Mouse (Mus musculus) mature B cell (primary cell): Measurements from ENCODE around the gene Lin37.

Experiments used
- in situ Hi-C: fragments of 300-500 bp; cut with MboI; formaldehyde crosslinking; loops from 2 replicates; pipeline ENCODE4 v1.14.3; 2019

Gene Lin37

DNA sequence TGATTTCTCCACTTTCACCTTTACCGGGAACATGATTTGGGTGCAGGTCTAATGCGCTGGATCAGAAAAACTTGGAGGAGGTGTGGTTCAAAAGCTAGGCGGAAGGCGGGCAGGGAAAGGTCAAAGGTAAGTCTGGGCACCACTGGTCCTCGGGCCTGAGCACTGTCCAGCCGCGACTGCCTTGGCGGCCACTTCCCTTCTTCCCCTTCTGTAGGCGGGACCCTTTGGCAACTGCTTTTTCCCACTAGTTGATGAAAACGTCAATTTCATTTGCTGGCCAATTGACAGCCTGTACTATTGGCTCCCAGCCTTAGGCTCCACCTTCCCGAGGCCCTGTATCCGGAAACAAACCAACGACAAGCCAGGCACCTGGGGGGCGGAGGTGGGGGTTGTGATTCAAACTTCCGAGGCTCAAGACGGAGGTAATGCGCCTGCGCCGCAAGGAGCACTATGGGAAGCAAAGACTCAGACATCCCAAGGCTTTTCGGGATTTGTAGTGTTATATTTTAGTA, at the start of gene Lin37:
Lin37 (minus strand) TSS at position 396 of the 512 bp plus-strand sequence.
- in situ Hi-C loops: no loop called here

DNA sequence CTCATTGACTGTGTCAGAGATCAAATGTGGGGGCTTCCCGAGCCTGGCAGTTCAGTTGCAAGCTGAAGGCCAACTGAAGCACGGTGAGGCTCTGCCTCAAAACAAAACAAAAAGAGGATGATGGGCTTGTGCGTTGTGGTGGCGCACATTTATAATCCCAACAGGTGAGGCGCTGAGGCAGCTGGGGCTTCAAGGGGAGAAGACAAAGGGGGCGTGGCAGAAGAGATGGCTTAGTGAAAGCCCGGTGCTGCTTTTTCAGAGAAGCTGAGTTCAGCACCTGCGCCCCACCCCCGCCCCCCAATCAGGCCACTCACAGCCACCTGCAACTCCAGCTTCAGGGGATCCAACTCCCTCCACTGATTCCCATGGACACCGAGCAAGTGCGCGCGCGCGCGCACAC, 48.8 kb upstream of the Lin37 start:
- in situ Hi-C loops: no loop called here

DNA sequence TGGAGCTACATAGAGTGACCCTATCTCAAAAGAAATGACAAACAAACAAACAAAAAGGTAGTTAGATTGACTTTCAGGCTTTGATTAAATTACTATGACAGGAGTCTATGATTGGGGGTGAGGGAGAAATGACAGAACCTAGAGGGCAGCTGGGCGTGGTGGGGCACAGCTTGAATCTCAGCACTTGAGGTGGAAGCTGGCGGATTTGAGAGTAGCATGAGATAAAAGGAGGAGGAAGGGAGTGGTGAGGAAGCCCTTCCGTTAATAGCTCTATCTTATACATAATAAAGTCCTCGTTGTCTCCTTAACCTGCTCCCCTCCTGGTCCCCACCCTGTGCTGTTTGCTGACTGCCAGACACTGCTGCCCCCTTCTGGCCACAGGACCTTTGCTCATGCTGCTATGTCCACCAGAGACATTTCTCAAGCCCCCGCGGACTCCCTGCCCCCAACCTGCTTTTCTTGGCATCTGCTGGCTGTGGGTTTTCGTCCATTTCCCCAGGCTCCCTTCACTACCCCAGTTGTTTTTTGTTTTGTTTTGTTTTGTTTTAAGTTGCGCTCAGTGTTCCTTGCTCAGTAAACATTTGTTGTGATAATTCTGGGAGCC, 48.2 kb upstream of the Lin37 start:
- in situ Hi-C loops: no loop called here

DNA sequence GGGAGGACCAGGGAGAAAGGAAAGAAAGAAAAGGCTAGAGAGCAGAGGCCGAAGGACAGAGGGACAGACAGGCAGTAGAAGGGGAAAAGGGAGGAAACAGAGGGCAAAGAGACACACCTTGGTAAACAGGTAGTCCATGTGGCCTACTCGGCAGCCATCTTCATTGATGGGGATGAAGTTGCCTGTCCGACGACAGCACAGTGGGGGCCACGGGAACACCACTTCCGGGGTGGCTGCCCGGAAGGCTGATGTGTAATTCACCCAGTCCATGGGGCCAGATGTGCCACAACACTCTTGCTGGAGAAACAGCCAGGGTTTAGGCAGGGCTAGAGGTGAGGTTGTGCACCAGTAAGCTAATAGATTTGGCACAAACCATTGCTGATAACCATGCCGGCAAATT, 45.3 kb upstream of the Lin37 start:
- in situ Hi-C loops: no loop called here

DNA sequence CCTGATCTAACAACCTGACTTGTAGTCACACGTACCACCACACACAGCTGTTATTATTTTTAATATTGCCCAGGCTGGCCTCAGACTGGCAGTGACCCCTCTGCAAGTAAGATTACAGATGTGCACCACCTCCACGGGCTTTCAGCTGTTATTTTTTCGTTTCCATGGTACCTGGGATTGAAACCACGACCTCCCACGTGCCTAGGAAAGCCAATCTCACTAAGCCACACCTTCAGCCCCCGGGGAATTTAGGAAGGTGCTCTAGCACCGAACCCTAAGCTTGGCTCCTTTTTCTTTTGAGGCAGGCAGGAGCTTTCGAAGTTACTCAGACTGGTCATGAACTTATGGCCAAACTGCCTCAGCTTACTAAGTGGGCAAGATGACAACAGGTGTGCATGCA, 44.8 kb upstream of the Lin37 start:
- in situ Hi-C loops: no loop called here

DNA sequence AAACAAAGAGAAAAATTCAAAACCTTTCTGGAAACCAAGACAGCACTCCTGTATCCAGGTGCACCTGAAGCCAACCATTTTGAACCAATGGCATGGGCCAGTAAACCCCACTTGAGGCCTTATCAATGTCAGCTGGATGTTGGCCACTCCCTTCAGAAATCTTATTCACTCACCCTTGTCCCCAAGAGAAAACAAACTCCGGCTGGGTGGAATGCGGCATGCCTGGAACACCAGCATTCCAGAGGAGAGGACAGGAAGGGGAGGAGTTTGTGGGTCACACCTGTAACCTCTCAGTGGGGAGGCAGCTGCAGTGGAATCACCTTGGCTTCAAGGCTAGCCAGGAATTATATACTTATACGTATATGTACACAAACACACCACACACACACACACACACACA, 42.9 kb upstream of the Lin37 start:
- in situ Hi-C loops: no loop called here

DNA sequence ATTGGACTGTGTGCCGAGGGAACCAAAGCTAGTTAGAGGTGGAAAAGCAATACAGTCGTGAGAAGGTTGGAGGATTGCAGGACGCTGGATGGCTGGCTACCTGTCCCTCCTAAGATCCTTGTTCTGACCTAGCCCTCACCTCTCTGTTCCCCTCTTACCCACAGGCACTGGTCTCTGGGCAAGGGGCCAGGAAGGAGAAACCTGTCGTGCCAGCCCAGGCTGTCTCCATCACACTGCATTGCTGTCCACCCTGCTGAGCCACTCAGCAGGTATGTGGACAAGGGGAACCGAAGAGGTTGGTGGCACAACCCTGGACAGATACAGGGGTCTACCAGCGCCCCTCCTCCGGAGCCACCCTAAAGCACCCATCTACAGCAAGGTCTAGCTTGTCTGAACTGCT, 41.0 kb upstream of the Lin37 start:
- in situ Hi-C loops: no loop called here

DNA sequence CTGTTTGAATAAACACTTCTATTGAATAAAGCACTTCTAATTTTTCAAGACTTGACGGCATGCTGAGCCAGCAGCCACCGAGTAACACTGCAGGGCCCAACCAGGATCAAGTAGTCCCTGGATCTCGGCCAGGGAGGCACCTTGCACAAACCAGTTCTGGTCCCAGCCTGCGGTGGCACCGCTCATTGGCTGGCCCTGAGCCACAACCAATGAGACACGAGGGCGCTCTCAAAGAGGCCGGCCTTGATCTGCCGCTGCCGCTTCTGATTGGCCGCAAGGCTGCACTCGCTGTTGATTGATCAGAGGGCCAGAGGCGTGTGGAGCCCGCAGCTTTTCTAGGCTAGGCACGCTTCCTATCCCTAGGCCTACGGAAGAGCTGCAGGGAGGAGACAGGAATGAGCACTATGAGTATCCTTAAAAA, 40.3 kb upstream of the Lin37 start:
- in situ Hi-C loops: no loop called here

DNA sequence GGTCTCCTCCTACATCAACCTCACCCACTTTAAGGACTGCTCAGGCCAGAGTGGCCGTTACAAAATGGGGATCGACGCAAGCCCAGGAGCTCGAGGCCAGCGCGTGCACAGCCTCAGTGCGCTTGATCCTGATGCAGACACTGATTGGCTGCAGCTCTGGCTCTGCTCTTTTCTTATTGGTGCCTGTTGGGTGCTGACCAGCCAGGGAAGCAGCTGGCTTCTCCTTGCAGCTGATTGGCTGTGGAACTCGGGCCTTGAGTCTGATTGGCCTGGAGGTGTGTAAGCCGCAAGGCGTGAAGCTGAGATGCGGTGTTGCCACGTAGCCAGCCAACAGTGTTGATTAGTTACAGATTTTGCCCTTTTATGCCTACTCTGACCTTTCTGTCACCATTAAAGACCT, 39.1 kb upstream of the Lin37 start, which contains the start of gene Zbtb32:
Zbtb32 (minus strand) TSS at position 124 of the 400 bp plus-strand sequence.
- in situ Hi-C loops: no loop called here

DNA sequence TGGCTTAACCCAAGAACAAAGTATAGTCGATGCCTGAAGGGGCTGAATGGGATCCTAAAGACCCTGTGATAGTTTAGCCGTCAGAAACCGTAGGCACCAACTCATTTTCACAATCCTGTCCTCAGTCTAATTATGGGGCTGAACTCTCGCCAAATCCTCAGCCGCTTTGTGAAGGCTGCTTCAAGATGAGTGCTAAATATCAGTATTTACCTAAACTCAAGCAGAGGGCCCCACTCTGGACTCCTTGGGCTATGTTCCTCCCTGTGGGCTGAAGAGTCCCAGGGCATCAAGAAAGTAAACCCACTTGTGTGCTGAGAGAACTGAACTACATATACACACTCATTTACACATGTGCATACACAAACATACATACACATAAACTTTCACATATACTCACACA, 37.2 kb upstream of the Lin37 start:
- in situ Hi-C loops: no loop called here

DNA sequence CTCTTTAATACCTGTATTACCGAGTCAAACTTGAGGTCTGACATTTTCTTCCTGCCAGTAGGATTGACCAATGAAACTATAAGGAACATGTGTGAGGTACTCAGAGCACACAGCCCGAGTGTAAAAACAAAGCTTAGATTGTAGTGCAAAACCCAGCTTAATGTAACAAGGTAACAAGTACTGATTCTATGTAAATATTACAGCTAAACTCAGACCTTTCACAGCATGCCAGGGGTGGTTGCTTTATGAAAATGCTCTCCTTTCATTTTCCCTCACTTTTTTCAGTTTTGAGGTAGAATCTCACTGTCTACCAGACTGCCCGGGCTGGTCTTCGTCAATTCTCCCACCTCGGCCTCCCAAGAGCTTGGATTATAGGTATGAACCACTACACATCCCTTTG, 36.5 kb upstream of the Lin37 start:
- in situ Hi-C loops: no loop called here

DNA sequence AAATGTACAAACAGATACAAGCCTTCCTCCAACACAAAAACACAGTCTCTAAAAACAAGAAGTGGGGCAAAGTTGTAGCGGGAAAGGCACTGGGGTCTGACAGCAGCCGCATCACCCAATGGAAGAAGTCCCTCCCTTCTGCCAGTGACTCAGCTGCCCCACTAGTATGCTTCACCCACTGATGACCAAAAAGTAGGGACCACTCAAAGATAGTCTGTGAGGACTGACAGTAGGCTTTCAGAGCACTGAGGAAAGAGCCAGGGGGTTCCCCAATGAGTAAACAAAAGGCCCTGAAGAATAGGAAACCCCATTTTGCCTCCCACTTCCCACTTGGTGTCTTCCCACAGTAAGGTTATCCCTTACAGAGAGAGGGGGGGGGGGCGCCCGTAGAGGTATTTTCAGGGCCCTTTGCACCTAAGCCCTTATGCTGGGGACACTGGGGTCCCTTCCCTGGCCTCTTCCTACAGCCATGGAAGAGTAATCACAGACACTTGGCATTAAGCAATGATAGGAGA, 34.9 kb upstream of the Lin37 start:
- in situ Hi-C loops: no loop called here

DNA sequence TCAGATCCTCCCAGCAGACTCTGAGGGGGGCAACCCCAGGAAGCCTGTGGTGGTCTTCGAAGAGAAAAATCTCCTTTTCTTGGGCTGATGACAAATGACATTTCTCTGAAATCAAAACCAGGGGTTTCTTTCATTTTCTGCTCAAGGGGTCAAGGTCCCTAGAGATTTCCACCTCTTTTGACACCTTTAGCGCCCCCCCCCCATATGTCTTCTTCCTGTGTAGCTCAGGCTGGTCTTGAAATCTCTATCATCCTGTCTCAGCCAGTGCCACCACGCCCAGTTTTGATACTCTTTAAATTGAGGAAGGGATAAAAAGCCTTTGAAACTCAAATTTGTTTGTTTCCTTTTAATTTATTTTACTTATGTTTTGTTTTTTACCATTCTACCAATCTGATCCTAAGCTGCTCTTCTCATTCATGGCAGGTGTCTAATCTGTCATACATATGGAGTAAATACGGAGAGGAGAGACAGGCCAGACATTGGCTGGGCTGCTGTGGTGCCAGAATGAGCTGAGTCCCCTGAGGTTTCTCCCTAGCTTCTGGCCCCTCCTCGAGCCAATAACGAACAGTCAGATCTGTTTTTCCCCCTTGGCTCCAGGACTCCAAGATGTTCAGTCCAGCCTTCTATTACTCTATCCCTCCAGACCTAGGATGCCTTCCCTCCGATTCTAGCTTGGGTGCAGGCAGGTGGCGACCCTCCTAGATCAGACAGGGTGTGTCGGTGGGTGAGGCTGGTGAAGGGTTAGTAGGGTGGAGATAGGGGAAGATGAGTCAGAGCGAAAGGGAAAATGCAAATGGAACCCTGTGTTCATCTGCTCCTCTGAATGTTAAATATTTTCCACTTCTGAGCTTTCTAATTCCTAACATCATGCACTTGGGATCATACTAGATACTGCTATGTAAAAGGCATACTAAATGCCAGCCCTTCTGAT, 34.2 kb upstream of the Lin37 start:
- in situ Hi-C loops: no loop called here

DNA sequence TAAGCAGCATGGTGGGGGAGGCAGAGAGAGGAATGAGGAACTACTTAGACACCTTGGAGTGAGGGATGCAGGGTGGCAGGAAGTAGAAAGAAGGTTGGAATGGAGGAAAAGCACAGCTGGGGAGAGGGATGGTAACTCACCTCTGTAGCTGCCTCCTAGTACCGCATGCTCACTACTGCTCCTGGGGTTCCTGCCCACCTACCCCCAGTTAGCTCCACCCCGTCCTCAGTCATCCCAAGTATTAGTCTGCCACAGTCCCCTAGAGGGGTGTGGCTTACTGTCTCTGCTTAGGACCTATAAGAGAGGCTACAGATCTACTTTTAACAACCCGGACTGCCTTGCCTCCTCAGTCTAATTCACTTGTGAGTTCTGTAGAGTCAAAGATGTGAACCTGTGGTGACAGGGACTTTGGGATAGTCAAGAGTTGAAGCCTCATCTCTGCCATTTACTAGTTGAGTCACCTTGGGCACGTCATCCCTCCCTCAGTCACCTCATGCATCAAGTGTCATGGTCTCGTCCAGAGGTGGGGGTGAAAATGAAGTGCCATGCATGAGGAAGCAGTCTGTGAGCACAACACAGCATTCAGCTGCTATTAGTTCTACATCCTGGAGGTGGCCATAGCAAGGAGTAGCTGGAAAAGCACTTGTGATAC, 33.3 kb upstream of the Lin37 start:
- in situ Hi-C loops: no loop called here

DNA sequence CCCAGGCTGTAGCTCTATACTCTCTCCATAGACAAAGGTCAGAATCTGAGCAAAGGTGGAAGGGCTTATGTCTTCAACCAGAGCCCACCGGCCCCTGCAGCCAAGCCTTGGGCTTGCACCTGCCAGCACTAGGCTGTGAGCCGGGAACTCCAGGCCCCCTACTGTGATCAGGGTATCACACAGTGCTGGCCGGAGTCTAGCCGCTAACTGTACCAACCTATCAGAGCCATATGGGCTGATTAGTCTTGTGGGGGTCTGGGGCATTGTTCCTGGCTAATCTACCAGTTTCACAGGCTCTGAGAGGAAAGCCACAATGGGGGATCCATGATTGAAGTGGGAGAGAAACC, 31.9 kb upstream of the Lin37 start:
- in situ Hi-C loops: no loop called here

DNA sequence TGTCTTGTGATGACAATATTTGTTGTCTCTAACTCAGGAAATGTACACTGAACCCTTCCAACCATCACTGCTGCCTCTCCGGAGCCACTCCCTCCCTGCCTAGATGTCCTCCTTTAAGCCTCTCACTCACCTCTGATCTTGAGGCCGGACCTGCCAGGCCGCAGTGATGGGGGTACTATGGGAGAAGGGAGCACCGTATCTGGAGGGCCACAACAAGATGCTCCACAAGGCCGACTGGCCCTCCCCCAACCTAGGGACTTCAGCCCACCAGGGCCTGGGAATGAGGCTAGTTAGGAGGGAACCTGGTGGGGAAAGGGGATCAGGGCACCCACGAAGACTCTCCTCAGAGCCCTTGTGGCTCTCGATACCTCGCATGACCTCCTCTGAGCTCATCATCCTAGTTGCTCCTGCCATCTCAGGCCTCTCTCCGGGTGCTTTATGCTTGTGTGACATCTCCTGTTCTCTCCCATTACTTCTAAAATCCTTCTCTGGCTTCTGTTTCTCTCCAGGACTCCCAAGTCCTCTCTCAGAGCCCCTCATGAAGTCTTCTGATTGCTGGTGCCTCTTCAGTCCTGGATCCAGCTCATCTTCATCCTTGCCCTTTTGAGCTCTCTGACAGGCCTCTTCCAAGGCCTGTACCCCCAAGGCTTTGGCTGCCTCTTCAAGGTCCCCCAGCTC, 31.4 kb upstream of the Lin37 start:
- in situ Hi-C loops: no loop called here

DNA sequence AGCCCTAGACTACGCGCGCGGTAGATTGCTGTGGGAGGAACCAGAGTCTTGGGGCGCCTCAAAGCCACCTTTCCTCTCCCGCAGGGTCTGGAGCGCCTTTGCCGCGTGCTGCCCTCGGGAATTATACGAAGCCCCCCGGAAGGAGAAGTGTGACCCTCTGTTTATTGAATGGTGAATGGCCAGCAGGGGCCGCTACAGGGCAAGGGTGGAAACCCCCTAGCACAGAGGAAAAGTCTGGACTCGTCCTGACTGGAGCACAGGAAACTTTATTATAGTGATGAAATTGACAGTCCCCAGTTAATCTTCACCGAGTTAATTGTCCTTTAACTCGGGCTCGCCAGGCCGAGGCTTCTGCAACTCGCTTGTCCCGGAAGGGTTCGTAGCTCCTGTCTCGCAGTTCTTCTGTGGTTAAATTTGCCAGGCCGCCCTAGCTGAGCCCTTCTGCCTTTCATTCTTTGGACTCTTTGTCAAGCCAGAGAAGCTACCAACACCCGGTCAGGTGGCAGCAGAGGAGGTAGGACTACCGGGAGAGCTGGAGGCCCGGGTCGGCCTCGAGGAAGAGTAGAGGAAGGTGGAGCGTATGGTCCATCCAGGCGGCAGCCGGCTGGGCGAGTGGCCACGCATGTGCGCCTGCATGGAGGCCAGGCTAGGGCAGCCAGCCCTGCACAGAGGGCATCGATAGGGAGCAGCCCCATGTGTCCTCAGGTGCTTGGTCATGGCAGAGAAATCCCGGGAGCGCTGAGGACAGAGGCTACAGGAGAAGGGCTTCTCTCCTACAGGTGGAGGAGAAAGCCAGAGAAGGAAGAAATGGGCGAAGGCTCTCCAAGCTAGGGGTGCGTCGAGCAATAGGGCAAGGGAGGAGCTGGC, 30.0 kb upstream of the Lin37 start:
- in situ Hi-C loops: no loop called here

DNA sequence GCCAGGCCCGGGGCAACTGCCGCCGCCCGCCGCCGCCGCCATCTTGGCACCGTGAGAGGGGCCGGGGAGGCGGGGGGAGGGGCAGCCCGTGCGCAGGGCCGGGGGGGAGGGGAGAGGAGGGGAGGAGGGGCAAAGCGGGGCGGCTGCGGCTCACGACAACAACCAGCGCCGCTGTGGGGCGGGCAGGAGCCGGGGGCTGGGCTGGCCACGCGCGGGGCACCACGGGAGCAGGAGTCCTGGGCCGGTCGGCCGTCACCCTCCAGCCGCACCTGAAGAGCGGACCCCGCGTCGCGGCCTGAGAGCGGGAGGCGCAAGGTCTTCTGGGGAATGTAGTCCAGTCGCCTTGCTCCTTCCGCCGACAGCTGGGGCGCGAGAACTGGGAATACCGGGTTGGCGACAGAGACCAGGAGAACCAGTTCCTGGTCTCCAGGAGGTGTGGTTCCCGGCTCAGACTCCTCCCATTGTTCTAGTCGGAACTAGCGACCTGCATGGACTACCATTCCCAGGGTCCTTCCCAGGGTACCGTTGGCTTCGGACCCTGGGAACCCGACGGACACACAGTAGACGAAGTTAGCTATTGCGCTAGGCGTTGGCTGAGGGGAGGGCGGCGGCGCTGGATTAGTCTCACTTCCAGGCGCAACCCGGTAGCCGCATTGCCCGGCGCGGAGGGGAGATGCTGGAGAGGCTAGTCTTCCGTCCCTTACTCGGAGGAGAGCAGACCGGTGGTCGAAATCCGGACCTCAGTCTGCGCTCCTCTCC, 29.2 kb upstream of the Lin37 start, which contains the start of gene Kmt2b:
Kmt2b (minus strand) TSS at position 51 of the 759 bp plus-strand sequence.
- in situ Hi-C loops: no loop called here

DNA sequence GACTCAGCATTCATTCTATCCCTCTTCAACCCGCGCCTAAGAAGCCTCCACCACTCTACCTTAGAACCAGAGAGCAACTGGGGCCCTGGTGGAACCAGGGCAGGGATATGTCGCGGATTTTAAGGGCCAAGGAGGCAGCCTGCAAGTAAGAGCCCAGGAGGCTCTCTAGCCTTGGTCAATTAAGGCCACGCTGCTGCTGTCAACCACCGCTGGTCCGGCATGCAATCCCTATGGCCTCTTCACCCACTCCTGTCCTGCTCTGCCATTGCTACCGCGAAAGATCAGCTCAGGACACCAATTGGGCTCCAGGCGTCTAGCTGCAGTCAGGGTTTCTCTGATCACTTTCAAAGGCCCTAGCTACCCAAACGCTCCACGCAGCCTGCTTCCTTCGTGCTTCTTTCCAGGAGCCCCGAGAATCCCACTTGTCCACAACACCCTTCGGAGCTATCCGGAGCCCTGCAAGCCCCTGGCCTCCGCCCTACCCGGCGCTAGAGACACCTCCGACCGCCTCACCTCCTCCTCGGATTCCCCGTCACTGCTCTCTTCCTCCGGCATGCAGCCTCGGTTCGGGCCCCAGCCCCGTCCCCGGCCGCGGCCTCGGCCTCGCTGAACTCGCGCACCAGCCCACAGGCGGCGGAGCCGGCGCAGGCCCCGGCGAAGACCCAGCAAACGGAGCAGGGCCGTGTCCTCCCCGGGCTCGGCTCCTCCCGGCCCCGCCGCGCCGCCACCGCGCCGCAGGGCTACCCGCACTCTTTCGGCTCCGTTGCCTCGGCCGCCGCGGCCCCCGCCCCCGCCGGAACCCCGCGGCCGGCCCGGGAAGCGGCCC, 28.4 kb upstream of the Lin37 start:
- in situ Hi-C loops: no loop called here
